Mouse (Mus musculus) hindbrain, postnatal 0 days (tissue): ENCODE results near the gene Olfr549. TPM values are rescaled to one million over a fixed set of nuclear protein-coding genes. Genes with fewer than 3 reads are reported as not detected.

ENCODE experiments used
- ATAC-seq: fragments of 200-750 bp; cut with Nextera tagmentation; 2 replicates; pipeline ENCODE4 v1.8.0; 2017; ENCODE audit warnings: mild to moderate bottlenecking, moderate TSS enrichment, moderate library complexity
- DNase-seq: peaks from one replicate; pipeline ENCODE4 v3.0.0-alpha.2; 2015; ENCODE audit warnings: low spot score
- H3K27ac ChIP-seq: fragments of 300-500 bp; sonication (generic); 2 replicates; pipeline ENCODE4 v1.5.1; 2014; ENCODE audit warnings: mild to moderate bottlenecking
- H3K27me3 ChIP-seq: fragments of 300-500 bp; sonication (generic); 2 replicates; pipeline ENCODE4 v1.6.1; 2014; ENCODE audit warnings: low read length, mixed read lengths; ENCODE audit not compliant: insufficient read depth
- H3K36me3 ChIP-seq: fragments of 300-500 bp; sonication (generic); 2 replicates; pipeline ENCODE4 v1.6.1; 2014; ENCODE audit warnings: low read length, mixed read lengths; ENCODE audit not compliant: insufficient read depth
- H3K4me1 ChIP-seq: fragments of 300-500 bp; sonication (generic); 2 replicates; pipeline ENCODE4 v1.6.1; 2014; ENCODE audit warnings: antibody characterized with exemption, low read length, mixed read lengths; ENCODE audit not compliant: insufficient read depth
- H3K4me2 ChIP-seq: fragments of 300-500 bp; sonication (generic); 2 replicates; pipeline ENCODE4 v1.6.1; 2014; ENCODE audit warnings: low read depth, mild to moderate bottlenecking, low read length, moderate library complexity, mixed read lengths
- H3K4me3 ChIP-seq: fragments of 300-500 bp; sonication (generic); 2 replicates; pipeline ENCODE4 v1.5.1; 2014; ENCODE audit warnings: low read length
- H3K9ac ChIP-seq: fragments of 300-500 bp; sonication (generic); replicated peaks from 2 replicates; pipeline ENCODE4 v1.6.1; 2014; ENCODE audit warnings: mild to moderate bottlenecking, low read length, moderate library complexity, mixed read lengths
- H3K9me3 ChIP-seq: fragments of 300-500 bp; sonication (generic); 2 replicates; pipeline ENCODE4 v1.6.1; 2016; ENCODE audit warnings: low read length, mixed read lengths
- CTCF ChIP-seq: IDR thresholded peaks from 2 replicates; pipeline ENCODE4 v1.5.1; 2016; ENCODE audit warnings: antibody characterized with exemption, control low read depth, low read depth
- WGBS: fragments of 180-500 bp; shearing (Covaris S2); extraction: QIAGEN DNeasy Blood & Tissue Kit; methylation state at CpG from one replicate; pipeline ENCODE4 v1.1.7; 2014; 5-methylcytosine and 5-hydroxymethylcytosine counted together
- polyA plus RNA-seq: library from polyadenylated mRNA; unstranded; fragments of >200 nt; fragmentation: Nextera tagmentation; extraction: Ambion mirVana; gene quantifications from 2 replicates; pipeline ENCODE4 v1.2.1, GENCODE M21; 2015
- total RNA-seq: library from RNA; depleted of rRNA; stranded (reverse); fragments of >200 nt; gene quantifications from 2 replicates; pipeline ENCODE4 v1.2.3, GENCODE M21; 2014; rRNA removed

Gene Olfr549
- total RNA-seq (not detected in 2 replicates), polyA plus RNA-seq (not detected in 2 replicates)

DNA sequence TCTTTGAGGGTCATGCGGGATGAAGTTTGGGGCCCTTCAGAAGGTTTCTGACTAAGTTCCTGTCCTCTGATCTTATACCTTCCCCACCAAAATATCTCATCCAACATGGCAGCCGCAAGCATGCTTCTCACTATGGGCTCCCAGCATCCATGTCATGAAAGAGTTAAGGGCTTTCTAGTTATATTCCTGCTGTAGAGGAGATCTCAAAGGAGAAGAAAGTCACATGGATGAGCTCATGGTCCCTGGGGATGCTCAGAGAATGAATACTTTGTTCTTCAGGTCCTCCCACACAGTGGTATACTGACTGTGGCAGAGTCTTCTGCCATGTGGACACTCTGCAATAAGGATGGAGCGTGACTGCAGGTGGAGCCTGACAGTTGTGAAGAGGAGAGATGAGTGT is at the start of gene Olfr549:
Gene Olfr549 (plus strand): TSS at position 301 of the 400 bp plus-strand sequence.
- Histone ChIP-seq H3K36me3 (no peaks in the 10 kb centered on the region), H3K27ac (no peak within 1 kb of the TSS), H3K4me1 (no peaks in the 10 kb centered on the region), H3K4me2 (no peak within 1 kb of the TSS), H3K9ac (no peak within 1 kb of the TSS), H3K4me3 (no peak within 1 kb of the TSS), H3K27me3 (no peaks in the 10 kb centered on the region), H3K9me3 (no peaks in the 10 kb centered on the region)
- no peak for ATAC-seq
- no peak for TF ChIP-seq CTCF
- no peak for DNase-seq
- 81% methylated on average over 3 of the region's 3 CpGs for WGBS

DNA sequence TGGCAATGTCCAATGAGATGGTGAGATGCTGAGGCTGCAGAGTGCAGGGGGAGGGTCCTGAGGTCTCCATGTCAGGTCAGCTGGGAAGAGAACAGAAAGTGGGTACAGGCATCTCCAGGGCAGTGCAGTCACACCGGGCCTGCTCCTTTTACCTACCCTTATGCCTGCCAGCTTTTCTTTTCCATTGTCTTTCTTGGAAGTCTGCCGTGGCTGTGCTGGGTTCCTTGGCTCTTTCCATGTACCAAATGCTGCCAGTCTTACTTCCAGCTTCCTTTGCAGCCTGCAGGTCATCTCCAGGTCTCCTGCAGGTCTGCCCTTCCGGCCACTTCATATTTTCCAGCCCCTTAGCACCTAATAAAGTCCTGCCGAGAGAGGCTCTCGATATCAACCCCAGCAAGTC is 47.7 kb upstream of the Olfr549 start:
- Histone ChIP-seq H3K4me1 (no peaks in the 10 kb centered on the region), H3K9ac (no peak overlapping the region), H3K27ac (no peak overlapping the region), H3K27me3 (no peaks in the 10 kb centered on the region), H3K36me3 (no peaks in the 10 kb centered on the region), H3K4me3 (no peak overlapping the region), H3K4me2 (no peak overlapping the region), H3K9me3 (no peaks in the 10 kb centered on the region)
- WGBS, result 85% methylated on average over 5 of the region's 5 CpGs
- DNase-seq (no peak), ATAC-seq (no peak)
- TF ChIP-seq CTCF, result no peak

DNA sequence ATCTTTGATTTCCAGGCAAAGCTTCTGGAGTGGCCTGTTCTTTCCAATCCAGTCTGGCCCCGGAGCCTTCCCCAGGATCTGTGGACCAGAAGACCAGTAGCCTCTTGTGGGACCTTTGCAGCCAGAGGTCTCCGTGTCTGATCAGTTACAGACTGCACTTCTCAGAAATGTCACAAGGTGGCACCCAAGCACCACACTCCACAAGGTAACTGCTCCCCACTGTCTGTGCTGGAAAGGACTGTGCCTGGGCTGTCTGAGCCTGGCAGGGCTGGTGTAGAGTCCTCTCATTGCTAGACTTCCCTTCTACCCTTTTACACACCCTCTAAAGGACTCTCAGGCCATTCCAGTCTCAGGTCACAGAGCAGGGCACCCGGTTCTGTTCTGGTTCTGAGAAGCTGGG is 42.8 kb upstream of the Olfr549 start:
- Histone ChIP-seq H3K4me1 (no peaks in the 10 kb centered on the region), H3K4me2 (no peak overlapping the region), H3K27ac (no peak overlapping the region), H3K36me3 (no peaks in the 10 kb centered on the region), H3K27me3 (no peaks in the 10 kb centered on the region), H3K4me3 (no peak overlapping the region), H3K9me3 (no peaks in the 10 kb centered on the region), H3K9ac (no peak overlapping the region)
- peak; percentile 84 for DNase-seq
- WGBS, result 48% methylated on average over 3 of the region's 3 CpGs
- peak; percentile 98 for TF ChIP-seq CTCF
- peak; percentile 89 for ATAC-seq

DNA sequence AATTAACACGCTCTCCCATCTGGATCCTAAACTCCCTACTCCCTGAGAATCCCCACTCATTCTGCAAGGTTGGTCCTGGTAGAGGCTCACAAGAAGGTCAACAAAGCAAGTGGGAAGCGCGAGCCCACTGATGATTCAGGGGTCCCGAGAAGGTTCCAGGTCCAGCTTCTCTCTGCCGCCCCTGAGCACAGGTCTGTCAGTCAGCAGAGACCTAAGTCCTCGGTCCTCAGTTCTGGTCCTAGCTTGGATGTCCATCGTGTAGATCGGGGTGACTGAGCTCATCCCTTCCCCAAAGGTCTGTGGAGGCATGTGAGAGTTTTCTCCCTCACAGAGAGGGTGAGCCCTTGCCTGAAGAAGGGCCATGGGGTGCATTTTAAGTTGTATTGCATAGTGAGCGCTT is 41.6 kb upstream of the Olfr549 start:
- WGBS, result 90% methylated on average over 9 of the region's 9 CpGs
- H3K4me1 ChIP-seq, result no peaks in the 10 kb centered on the region; the same call in 1 of the 2 replicates
- H3K9me3 ChIP-seq, result no peaks in the 10 kb centered on the region
- no peak for TF ChIP-seq CTCF
- ATAC-seq (no peak), DNase-seq (no peak)
- no peaks in the 10 kb centered on the region for H3K36me3 ChIP-seq
- H3K27me3 ChIP-seq, result no peaks in the 10 kb centered on the region
- no peak overlapping the region for H3K9ac ChIP-seq
- H3K4me2 ChIP-seq, result no peak overlapping the region
- no peak overlapping the region for H3K4me3 ChIP-seq
- no peak overlapping the region for H3K27ac ChIP-seq

DNA sequence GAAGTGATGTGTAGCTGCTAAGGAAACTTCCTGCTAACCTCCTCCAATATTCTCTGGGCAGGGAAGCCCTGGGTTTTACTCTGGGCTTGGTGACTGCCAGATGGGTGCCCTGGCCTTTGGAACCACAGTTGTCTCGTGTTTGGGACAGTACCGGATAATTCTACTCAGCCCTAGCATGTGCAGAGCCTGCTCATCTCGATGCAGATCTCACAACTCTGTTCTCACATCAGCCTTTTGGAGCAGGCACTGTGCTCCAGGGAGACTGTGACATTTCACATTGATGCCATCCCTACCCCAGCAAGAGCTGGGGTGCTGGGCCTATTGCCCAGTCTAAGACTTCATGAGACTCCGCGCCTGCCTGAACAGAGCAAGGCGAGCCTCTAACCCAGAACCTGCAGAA is 41.0 kb upstream of the Olfr549 start:
- Histone ChIP-seq H3K36me3 (no peaks in the 10 kb centered on the region), H3K27me3 (no peaks in the 10 kb centered on the region), H3K27ac (no peak overlapping the region), H3K4me1 (no peaks in the 10 kb centered on the region; the same call in 1 of the 2 replicates), H3K4me3 (no peak overlapping the region), H3K4me2 (no peak overlapping the region), H3K9ac (no peak overlapping the region), H3K9me3 (no peaks in the 10 kb centered on the region)
- no peak for ATAC-seq
- no peak for DNase-seq
- 83% methylated on average over 6 of the region's 6 CpGs for WGBS
- TF ChIP-seq CTCF, result no peak

DNA sequence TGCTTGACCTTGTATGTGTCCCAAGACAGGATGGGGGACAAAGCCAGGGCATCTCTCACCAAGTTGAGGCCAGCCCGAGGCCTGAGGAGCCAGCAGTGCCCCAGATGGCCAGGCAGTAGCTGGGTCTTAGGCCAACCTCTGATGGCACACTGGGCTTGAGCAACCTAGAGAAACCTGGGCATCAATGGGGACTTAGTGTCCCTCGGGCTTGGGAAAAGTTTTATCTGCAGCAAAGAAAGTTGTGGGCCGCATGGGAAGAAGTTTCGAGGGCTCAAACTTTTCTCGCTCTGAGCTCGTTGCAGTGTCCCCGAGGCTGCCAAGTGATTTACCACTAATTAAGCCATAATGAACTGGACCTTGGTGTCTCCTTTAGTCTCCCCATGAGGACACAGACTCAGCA is 39.9 kb upstream of the Olfr549 start:
- H3K36me3 ChIP-seq, result no peaks in the 10 kb centered on the region
- H3K4me2 ChIP-seq, result no peak overlapping the region
- DNase-seq, result no peak
- H3K27ac ChIP-seq, result no peak overlapping the region
- no peaks in the 10 kb centered on the region; the same call in 1 of the 2 replicates for H3K4me1 ChIP-seq
- H3K9me3 ChIP-seq, result no peaks in the 10 kb centered on the region
- no peak for TF ChIP-seq CTCF
- H3K4me3 ChIP-seq, result no peak overlapping the region
- 77% methylated on average over 7 of the region's 7 CpGs for WGBS
- H3K9ac ChIP-seq, result no peak overlapping the region
- no peaks in the 10 kb centered on the region for H3K27me3 ChIP-seq
- no peak for ATAC-seq

DNA sequence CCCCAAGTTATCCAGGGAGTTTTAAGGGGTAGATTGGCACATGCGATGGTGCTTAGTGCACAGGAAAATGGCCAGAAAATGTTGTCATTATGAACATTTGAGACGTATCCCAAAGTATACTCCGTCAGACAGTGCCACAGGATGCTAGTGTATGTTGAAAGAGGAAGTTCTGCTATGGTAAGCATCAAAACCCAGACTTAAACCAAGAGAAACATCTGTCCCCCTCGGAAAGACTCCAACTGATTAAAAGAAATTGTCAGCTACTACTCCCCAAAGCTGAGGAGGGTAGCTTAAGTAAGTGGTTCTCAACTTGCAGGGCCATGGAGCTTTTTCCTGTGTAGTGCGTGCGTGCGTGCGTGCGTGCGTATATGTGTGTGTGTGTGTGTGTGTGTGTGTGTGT is 37.7 kb upstream of the Olfr549 start:
- ATAC-seq (no peak), DNase-seq (no peak)
- 92% methylated on average over 10 of the region's 10 CpGs for WGBS
- Histone ChIP-seq H3K27me3 (no peaks in the 10 kb centered on the region), H3K36me3 (no peaks in the 10 kb centered on the region), H3K27ac (no peak overlapping the region), H3K4me3 (no peak overlapping the region), H3K4me1 (peaks cover 7% of the 10 kb centered on the region; the same call in 1 of the 2 replicates), H3K9me3 (no peaks in the 10 kb centered on the region), H3K9ac (no peak overlapping the region), H3K4me2 (no peak overlapping the region)
- TF ChIP-seq CTCF, result no peak
